Mouse (Mus musculus): ENCODE data around the gene Gucy2e. TPM values are rescaled to one million over a fixed set of nuclear protein-coding genes. Genes with fewer than 3 reads are reported as not detected.

Gene Gucy2e
- polyA plus RNA-seq, 1 experiment from 2014 or later, result not detected

DNA sequence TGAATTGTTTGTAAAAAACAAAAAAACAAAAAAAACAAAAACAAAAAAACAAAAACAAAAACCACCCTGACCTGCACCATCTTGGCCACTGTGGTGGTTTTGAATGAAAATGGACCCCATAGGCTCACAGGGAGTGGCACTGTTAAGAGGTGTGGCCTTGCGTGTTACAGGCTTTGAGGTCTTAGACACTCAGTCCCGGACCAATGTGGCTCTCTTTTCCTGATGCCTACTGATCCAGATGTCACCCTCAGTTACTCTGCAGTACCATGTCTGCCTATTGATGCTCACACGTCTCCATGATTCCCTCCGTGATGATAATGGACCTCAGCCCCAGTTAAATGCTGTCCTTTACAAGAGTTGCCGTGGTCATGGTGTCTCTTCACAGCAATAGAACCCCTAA is 19.4 kb downstream of the Gucy2e start:
- H3K27ac ChIP-seq, result no peak overlapping the region
- H3K4me3 ChIP-seq (ENCODE audit: inconsistent target), result no peak overlapping the region
- WGBS (ENCODE audit: missing documents), result 91% methylated on average over 5 of the region's 5 CpGs
- H3K36me3 ChIP-seq (ENCODE audit: inconsistent target), result no peaks in the 10 kb centered on the region
- no peaks in the 10 kb centered on the region for H3K79me2 ChIP-seq (ENCODE audit: inconsistent target)

DNA sequence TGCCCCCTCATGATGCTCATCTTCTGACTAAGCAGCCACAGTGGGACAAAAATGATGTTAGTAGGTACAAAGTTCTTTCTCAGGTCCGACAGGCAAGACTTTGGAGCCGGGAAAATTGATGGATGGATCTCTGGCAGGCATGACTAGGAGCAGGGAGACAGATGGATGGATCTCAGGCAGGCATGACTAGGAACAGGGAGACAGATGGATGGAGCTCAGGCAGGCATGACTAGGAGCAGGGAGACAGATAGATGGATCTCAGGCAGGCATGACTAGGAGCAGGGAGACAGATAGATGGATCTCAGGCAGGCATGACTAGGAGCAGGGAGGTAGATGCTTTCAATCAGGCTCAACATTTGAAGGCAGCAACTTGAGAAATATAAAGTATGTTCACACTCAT is 25.4 kb downstream of the Gucy2e start:
- H3K27ac ChIP-seq, result no peak overlapping the region
- H3K4me3 ChIP-seq (ENCODE audit: inconsistent target), result no peak overlapping the region
- no peaks in the 10 kb centered on the region for H3K79me2 ChIP-seq (ENCODE audit: inconsistent target)
- H3K36me3 ChIP-seq (ENCODE audit: inconsistent target), result no peaks in the 10 kb centered on the region
- 86% methylated on average over 2 of the region's 2 CpGs for WGBS (ENCODE audit: missing documents)

DNA sequence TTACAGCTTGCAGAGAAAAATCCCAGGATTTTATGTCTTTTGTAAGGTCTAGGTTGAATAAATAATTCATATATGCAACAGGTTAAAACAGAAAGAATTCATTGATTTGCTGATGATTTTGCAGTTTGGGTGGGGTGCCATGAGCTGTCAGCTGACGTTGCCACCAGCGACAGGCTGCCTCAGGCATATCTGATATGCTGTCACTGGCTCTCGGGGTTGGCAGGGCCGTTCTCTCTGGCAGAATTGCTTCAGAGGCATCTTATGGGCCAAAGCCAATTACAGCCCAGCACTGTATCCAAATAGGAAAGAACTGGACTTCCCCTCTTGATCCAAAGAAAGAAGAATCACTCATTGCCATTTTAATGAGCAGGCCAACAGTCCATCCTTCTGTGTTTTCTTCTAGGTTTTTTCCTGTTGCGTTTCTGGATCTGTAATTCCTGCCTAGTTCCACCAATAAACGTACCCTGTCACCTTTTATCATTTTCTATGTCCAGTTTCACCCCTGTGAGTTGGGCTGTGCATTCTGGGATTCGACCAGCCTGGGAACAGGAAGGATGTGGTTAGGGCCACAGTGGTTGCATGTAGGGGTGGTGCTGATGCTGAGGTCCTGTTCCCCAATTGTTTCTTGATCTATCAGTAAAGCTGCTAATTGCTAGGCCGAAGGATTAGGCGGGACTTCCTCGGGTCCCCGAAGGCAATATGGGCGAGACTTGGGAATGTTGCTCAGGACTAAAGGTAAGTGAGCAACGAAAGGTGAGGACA is 34.2 kb downstream of the Gucy2e start:
- 22% methylated on average over 13 of the region's 13 CpGs for WGBS (ENCODE audit: missing documents)
- no peaks in the 10 kb centered on the region for H3K79me2 ChIP-seq (ENCODE audit: inconsistent target)
- no peak overlapping the region for H3K4me3 ChIP-seq (ENCODE audit: inconsistent target)
- H3K27ac ChIP-seq, result no peak overlapping the region
- no peaks in the 10 kb centered on the region for H3K36me3 ChIP-seq (ENCODE audit: inconsistent target)

DNA sequence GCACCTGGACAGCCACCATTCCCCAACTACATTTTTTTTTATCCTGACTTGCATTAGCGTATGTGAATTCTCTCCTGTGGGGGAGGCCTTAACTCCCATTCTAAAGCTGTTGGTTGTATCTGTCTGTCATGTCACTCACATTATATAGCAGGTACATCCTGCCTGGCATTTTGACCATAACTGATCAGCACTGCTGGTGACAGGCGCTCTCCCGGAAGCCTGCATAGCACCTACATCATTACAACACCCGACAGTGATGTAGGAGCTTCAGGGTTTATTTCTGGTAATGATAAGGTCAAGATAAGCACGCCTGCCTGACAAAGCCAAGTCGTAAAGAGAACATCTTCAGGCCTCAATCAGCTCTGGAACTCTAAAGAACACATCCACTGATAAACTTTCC is 36.6 kb downstream of the Gucy2e start:
- Histone ChIP-seq H3K27ac (no peak overlapping the region), H3K36me3 (ENCODE audit: inconsistent target) (no peaks in the 10 kb centered on the region), H3K79me2 (ENCODE audit: inconsistent target) (no peaks in the 10 kb centered on the region), H3K4me3 (ENCODE audit: inconsistent target) (no peak overlapping the region)
- WGBS (ENCODE audit: missing documents), result 94% methylated on average over 6 of the region's 6 CpGs

DNA sequence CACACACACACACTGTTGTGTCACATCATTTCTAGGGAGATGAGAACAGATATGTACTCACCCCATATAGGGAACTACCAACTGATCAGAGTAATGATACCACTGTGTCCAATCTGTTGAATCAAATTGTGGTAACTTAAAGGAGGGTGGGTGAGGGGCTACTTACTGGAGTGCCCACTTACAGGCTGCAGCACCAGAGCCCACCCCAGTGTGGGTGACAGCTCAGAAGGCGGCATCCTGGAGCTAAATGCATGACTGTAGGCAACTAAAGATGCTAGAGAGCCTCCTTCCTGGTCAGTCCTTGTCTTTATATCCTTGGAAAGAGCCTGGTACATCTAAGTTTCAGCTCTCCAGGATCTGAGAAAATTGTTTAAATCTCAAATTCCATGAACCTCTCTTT is 37.6 kb downstream of the Gucy2e start:
- Histone ChIP-seq H3K27ac (no peak overlapping the region), H3K79me2 (ENCODE audit: inconsistent target) (no peaks in the 10 kb centered on the region), H3K36me3 (ENCODE audit: inconsistent target) (no peaks in the 10 kb centered on the region), H3K4me3 (ENCODE audit: inconsistent target) (no peak overlapping the region)
- 100% methylated on average over 1 of the region's 1 CpGs for WGBS (ENCODE audit: missing documents)

DNA sequence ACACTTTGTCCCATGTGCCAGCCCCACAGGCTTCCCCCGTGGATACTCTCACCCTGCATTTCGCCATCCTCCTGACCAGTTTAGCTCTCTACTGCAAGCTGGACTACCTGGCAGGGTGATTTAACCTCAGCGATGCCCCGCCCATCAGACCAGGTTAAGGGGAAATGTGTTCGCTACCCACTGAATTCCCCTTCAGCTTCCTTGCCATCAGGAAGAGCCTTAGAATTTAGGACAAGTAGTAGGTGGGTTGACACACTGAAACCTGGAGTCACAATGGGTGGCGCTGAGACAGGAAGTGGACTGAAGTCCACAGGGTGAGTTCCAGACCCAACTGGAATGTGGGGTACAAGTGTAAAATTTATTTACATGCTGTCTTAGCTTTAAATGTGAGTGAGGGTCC is 39.1 kb downstream of the Gucy2e start, which contains the start of gene Alox8:
Alox8 (minus strand) TSS at position 101 of the 400 bp plus-strand sequence.
- WGBS (ENCODE audit: missing documents), result 31% methylated on average over 6 of the region's 6 CpGs
- Histone ChIP-seq H3K79me2 (ENCODE audit: inconsistent target) (no peaks in the 10 kb centered on the region), H3K27ac (no peak within 1 kb of the TSS), H3K4me3 (ENCODE audit: inconsistent target) (no peak within 1 kb of the TSS), H3K36me3 (ENCODE audit: inconsistent target) (no peaks in the 10 kb centered on the region)

DNA sequence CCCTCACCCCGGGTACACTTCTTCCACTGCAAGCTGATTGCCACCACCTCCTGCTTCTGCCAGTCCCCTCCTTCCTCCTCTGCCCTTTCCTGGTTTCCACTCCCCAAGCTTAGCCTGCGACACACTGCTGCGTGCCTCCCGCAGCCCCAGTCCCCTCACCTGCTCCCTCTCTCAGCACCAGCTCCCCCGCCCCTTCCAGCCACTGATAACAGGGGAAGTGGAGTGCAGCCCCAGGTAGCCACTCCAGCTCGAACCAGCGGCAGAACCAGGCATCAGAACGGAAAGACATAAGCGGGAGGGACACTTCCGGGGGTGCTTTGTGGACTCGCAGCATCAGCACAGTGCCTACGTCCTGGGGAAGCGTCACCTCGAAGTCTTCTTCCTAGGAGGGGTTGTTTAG is 39.6 kb downstream of the Gucy2e start:
- no peaks in the 10 kb centered on the region for H3K79me2 ChIP-seq (ENCODE audit: inconsistent target)
- 3% methylated on average over 14 of the region's 14 CpGs for WGBS (ENCODE audit: missing documents)
- H3K4me3 ChIP-seq (ENCODE audit: inconsistent target), result no peak overlapping the region
- H3K27ac ChIP-seq, result no peak overlapping the region
- H3K36me3 ChIP-seq (ENCODE audit: inconsistent target), result no peaks in the 10 kb centered on the region

DNA sequence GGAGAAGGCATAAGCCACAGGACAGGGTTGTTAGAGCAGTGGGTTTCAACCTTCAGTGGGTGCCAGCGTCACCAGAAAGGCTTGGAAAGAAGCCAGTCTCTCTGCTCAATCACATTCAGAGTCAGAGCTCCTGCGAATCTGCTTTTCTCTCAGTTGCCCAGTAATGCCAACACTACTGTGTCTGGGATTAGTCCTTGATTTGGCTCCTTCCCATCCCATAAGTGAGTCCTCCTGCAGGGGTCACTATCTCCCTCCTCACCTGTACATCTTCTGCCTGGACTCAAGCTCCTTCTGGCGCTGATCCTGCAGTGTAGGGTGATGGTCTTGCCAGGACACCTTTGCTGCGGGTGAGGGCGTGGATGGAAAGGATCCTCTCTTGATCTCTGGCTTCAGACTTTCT is 40.1 kb downstream of the Gucy2e start:
- Histone ChIP-seq H3K27ac (no peak overlapping the region), H3K4me3 (ENCODE audit: inconsistent target) (no peak overlapping the region), H3K36me3 (ENCODE audit: inconsistent target) (no peaks in the 10 kb centered on the region), H3K79me2 (ENCODE audit: inconsistent target) (no peaks in the 10 kb centered on the region)
- 5% methylated on average over 5 of the region's 5 CpGs for WGBS (ENCODE audit: missing documents)

DNA sequence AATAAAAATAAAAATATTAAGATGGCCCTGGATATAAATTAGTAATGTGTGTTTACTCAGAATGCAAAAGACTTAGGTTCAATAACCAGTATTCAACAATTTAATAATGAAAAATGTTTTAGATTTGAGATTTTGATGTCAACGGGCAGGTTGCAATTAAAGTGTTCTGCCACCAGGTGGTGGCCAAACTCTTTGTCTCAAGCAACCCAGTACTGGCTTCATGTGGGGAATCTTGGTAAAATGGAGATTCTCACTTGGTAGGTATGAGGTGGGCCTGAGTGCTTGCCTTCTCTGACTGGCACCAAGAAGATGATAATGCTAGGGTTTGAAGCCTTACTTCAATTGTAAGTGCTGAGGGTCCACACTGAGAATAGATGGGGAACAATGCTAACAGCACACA is 44.0 kb downstream of the Gucy2e start:
- Histone ChIP-seq H3K79me2 (ENCODE audit: inconsistent target) (no peaks in the 10 kb centered on the region), H3K27ac (no peak overlapping the region), H3K4me3 (ENCODE audit: inconsistent target) (no peak overlapping the region), H3K36me3 (ENCODE audit: inconsistent target) (no peaks in the 10 kb centered on the region)
- 0% methylated on average over 1 of the region's 1 CpGs for WGBS (ENCODE audit: missing documents)

DNA sequence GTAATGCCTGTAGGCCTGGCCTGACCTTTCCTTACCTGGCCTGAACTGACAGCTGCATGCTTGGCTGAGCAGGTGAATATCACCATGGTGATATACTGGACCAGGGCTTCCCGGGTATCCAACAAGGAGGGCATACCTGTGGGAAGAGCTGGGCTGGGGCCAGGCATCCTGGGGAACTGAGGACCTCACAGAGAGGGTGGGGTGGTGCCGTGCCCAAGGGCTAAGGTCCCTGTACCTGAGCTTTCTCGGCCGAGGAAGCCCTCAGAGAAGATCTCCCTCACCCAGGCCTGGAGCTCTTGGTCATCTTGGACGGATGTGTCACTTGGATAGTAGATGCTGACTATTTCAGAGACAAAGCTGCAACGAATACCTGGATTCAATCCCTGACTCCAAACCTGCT is 50.9 kb downstream of the Gucy2e start:
- H3K79me2 ChIP-seq (ENCODE audit: inconsistent target), result no peaks in the 10 kb centered on the region
- H3K27ac ChIP-seq, result no peak overlapping the region
- 100% methylated on average over 6 of the region's 6 CpGs for WGBS (ENCODE audit: missing documents)
- H3K36me3 ChIP-seq (ENCODE audit: inconsistent target), result no peaks in the 10 kb centered on the region
- no peak overlapping the region for H3K4me3 ChIP-seq (ENCODE audit: inconsistent target)

DNA sequence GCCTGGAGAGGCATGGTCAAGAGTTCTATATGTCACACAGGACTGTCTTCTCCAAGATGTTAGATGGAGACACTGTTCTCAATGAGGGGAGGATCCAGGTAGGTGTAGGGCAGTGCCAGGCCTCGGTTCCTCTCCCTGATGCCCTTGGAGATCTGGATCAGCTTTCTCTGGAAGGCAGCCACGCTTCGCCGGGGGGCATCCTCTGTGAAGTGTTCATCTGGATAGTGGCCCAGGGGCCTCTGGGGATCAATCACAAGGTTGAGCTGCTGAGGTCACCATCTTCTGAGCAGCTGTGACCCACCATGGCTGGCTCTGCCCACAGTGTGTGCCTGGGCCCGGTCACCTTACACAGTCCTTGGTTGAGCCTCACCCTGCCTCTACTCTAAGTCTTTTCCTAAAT is 51.8 kb downstream of the Gucy2e start:
- no peak overlapping the region for H3K4me3 ChIP-seq (ENCODE audit: inconsistent target)

DNA sequence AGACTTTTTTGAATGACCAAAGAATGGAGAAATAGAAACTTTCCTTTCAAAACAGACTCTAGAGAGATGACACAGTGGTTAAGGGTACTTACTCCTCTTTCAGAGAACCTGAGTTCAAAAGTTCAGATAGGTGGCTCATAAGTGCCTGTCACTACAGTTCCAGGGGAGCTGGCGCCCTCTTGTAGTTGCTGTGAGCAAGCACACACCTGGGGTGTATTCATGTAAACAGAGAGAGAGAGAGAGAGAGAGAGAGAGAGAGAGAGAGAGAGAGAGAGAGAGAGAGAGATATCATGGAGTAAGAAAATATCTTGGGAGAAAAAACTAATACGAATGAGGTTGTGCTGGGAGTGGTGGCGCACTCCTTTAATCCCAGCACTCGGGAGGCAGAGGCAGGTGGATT is 56.7 kb downstream of the Gucy2e start:
- H3K4me3 ChIP-seq (ENCODE audit: inconsistent target), result no peak overlapping the region
- 84% methylated on average over 3 of the region's 4 CpGs for WGBS (ENCODE audit: missing documents)
- H3K79me2 ChIP-seq (ENCODE audit: inconsistent target), result no peaks in the 10 kb centered on the region
- no peaks in the 10 kb centered on the region for H3K36me3 ChIP-seq (ENCODE audit: inconsistent target)
- H3K27ac ChIP-seq, result no peak overlapping the region

More for the DNA sequence above, 51.8 kb downstream of the Gucy2e start:
- 90% methylated on average over 5 of the region's 5 CpGs for WGBS (ENCODE audit: missing documents)
- no peak overlapping the region for H3K27ac ChIP-seq
- no peaks in the 10 kb centered on the region for H3K36me3 ChIP-seq (ENCODE audit: inconsistent target)
- no peaks in the 10 kb centered on the region for H3K79me2 ChIP-seq (ENCODE audit: inconsistent target)

DNA sequence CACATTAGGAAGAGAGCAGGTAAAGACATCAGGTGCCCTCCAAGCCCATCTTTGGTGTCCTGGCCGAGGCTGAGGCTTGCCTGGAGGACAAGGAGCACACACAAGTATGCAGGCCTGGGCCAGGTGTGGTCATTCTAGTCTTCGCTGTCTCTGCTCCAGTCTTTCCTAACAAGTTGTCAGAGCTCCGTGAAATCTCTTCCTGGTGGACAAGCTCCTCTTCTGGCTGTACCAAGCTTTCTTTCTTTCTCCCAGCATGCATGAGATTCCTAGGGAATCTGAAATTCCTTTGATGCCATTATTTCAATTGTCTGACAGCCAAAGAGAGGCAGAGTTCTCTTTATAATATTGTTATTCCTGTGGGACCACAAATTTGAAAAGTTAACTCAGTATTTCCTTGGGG is 57.3 kb downstream of the Gucy2e start:
- Histone ChIP-seq H3K36me3 (ENCODE audit: inconsistent target) (no peaks in the 10 kb centered on the region), H3K4me3 (ENCODE audit: inconsistent target) (no peak overlapping the region), H3K79me2 (ENCODE audit: inconsistent target) (no peaks in the 10 kb centered on the region), H3K27ac (no peak overlapping the region)
- WGBS (ENCODE audit: missing documents), result 84% methylated on average over 3 of the region's 3 CpGs

DNA sequence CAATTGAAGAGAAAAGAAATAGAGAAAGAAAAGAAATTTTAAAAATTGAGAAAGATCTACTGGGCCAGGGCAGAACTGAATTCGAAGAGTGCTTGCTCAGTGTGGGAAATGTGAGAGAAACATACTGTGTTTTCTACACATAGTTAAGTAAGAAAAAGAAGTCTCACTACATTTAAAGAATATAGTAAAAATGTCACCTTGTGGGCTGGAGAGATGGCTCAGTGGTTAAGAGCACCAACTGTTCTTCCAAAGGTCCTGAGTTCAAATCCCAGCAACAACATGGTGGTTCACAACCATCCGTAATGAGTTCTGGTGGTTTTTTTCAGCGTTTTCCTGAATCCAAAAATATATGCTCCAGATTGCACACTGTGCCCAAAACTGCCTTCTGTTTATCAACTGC is 58.3 kb downstream of the Gucy2e start:
- H3K79me2 ChIP-seq (ENCODE audit: inconsistent target), result no peaks in the 10 kb centered on the region
- 68% methylated on average over 3 of the region's 3 CpGs for WGBS (ENCODE audit: missing documents)
- no peaks in the 10 kb centered on the region for H3K36me3 ChIP-seq (ENCODE audit: inconsistent target)
- H3K4me3 ChIP-seq (ENCODE audit: inconsistent target), result no peak overlapping the region
- H3K27ac ChIP-seq, result no peak overlapping the region

DNA sequence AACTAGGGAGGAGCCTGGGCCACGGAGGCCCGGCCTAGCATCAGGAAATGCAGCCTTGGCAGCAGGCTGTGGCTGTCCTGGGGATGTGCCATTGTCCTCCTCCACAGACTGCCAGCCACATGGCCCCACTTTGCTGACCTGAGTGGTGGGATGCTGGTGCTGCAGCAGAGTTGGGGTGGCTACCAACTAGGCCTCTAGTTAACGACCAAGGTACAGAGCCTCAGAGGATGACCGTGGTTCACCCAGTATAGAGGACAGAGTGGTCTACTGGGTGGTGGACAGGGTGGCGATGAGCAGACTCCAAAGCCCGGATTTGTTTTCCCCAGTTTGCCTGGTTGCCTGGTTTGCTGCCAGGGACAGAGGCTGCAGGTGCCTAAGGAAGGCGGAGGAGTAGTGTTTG is 62.1 kb downstream of the Gucy2e start:
- Histone ChIP-seq H3K79me2 (ENCODE audit: inconsistent target) (no peaks in the 10 kb centered on the region), H3K4me3 (ENCODE audit: inconsistent target) (no peak overlapping the region), H3K36me3 (ENCODE audit: inconsistent target) (no peaks in the 10 kb centered on the region), H3K27ac (no peak overlapping the region)
- 91% methylated on average over 7 of the region's 7 CpGs for whole genome bisulfite sequencing (ENCODE audit: missing documents)

DNA sequence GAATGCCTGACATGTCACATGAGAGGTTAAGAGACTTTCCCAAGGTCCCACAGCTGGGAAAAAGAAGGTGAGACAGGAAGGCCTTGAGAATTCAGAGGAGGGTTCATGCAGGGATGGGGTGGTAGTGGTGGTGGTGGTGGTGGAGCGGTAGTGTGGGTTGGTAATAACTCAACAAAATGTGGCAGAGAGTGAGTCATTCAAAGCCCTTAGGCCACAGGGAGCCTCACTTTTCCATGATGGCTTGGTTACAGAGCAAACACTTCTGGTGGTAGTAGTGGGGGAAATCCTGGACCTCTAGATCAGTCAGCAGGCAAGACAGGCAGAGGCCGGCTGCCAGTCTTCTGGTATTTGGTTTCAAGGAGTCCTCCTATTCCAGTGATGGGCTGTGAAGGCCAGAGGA is 64.2 kb downstream of the Gucy2e start:
- H3K4me3 ChIP-seq (ENCODE audit: inconsistent target), result no peak overlapping the region
- no peak overlapping the region for H3K27ac ChIP-seq
- H3K79me2 ChIP-seq (ENCODE audit: inconsistent target), result no peaks in the 10 kb centered on the region
- H3K36me3 ChIP-seq (ENCODE audit: inconsistent target), result no peaks in the 10 kb centered on the region
- WGBS (ENCODE audit: missing documents), result 96% methylated on average over 2 of the region's 2 CpGs

Data from macrophage (primary cell).